Mouse (Mus musculus): Measurements from ENCODE around the gene Icam2. TPM values are rescaled to one million over a fixed set of nuclear protein-coding genes. Genes with fewer than 3 reads are reported as not detected.
"Not testable (repeated sequence)": the region's sequence is repeated elsewhere in the genome, so short reads cannot be mapped to it uniquely, and the experiment has no call there.

The Icam2 gene
- total RNA-seq, 2 experiments from 2014 or later = 4.5 to 5.9 TPM

DNA sequence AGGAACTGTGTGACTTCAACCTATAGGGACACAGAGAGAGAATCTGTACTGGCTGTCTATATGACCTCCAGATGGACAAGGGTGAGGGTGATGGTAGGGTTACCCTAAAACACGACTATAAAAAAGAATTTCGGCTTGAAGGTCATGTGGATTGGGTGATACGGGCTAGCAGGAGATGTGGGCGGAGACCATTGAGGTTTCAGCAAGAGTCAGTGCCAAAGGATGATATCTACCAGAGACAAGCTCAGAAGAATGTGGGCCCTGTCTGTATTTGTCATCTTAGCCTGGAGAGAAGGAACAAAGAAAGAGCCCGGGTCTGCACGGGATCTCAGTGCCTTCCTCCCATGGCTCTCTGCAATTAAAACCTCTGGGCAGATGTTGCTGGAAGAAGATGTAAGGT is 38.1 kb downstream of the Icam2 start:
- DNase-seq (ENCODE audit: low spot score in 2 of 2) = no peak

DNA sequence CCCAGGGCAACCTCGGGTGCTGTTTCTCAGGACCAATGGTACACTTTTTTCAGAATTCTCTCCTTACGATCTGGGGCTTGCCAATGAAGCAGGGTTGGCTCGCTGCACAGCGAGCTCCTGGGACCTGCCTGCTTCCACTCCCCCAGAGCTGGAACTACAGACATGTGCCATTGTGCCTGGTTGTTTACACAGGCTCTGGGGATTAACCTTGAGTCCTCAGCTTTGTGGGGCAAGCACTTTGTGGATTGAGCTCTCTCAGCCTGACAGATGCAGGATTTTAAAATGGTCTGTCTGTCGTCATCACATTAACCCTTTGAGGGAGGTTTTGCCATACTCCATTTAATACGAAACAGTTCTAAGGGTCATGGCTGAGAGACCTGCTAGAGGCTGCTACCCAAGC is 43.0 kb downstream of the Icam2 start:
- no peak for DNase-seq (ENCODE audit: low spot score in 2 of 2)

DNA sequence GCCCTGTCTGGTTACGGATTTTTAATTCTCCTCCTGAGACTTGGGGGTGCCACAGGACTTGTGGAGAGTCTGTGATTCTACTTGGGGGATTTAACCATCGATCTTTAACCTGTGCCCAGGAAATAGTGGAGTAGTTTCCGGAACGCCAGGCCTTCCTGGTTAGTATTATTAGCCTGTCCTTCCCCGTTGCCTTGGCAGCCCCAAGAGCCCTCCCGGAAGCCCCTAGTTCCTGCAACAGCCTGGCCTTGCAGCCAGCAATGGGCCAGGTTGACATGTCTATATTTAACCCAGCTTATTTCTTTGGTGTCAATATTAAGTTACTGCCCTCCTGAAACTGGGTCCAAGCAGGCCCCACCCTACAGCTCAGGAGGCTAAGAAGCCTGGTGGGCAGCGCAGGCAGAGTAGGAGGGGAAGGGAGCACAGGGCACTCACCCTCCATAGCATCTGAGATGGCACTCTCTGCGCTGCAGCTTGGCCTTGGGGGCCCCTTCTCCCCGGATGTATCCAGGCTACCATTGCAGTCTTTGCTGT is 46.8 kb downstream of the Icam2 start:
- DNase-seq (ENCODE audit: low spot score in 2 of 2) = no peak

DNA sequence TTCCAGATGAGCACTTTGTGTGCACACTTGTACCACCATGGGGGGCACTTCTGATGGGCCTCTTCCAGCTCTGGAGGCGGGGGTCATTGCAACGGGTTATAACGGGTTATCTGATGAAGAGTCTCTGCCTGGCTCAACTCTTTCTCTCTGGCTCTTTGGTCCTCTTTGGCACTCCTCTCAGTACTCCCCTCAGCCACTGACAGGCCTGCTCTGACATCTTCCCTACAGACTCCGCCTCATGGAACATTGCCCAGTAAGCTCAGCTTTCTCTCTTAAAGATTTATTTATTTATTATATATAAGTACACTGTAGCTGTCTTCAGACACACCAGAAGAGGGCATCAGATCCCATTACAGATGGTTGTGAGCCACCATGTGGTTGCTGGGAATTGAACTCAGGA is 48.6 kb downstream of the Icam2 start:
- not testable (repeated sequence) for DNase-seq (ENCODE audit: low spot score in 2 of 2)

DNA sequence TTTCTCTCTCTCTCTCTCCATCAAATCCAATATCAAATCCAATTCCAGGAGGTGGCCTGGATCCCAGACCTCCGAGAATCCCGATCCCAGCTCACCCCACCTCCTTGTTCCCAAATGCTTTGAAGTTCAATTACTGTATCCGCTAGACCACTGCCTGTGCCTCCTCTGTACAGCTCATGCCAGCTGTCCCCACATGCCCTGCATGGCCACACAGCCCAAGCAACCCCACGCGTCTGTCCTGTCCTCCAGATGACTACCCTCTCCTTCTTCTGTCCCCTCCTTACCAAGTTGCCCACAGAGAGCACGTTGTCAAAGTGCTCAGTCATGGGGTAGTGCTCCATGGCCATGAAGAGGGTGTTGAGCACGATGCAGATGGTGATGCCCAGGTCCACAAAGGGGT is 49.0 kb downstream of the Icam2 start:
- no peak for DNase-seq (ENCODE audit: low spot score in 2 of 2)

DNA sequence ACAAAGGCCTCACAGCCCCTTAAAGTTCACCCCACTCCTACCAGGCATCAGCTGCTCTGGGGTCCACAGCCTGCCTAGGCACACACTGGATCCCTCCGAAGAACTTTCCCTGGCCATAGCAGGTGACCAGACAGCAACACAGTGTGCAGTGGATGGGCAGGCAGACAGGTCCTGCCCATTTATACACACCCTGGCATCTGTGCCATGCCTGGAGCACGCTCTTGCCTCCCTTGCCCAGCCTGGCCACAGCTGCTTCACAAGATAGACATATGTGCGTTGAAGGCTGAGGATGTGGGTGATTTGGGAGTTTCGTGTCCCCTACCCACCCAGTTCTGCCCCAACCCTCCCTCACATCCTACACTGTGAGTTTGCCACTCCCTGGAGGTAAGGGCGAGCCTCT is 49.8 kb downstream of the Icam2 start:
- DNase-seq (ENCODE audit: low spot score in 2 of 2) = no peak

DNA sequence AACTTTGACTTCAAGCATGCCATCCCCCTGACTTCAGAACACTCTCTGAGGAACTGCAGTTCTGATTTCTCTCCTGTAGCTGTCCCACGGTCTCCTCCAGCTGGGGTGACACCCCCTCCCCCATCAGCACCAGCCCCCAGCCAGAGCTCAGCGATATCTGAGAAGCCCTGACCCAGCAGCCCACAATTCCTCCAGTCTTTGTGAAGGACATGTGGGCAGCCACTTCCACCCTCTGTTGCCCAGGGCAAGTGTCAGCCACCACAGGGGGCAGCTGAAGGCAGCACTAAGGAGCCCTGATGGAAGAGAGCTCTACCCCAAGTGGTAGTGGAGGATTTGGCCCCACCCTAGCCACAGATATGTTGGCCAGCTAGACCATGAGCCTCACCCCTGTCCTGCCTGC is 53.8 kb downstream of the Icam2 start:
- no peak for DNase-seq (ENCODE audit: low spot score in 2 of 2)

DNA sequence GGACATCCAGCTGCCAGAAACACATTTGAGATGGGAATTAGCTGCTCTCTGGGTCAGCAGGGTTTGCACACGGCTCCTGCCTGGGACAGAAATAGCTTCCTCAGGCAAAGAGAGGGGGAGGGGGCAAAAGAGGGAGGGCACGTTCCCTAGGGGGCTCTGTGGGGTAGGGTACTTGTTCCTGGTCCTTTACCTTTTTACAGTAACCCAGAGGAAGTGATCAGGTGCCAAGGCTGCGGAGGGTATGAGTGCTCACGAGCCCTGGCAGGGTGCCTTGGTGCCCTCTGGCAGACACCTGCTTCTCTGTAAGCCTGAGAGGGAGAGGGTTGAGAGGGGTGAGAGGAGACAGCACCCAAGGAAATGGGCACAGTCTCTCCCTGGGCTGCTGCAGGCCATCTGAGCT is 55.4 kb downstream of the Icam2 start:
- DNase-seq (ENCODE audit: low spot score in 2 of 2) = no peak

DNA sequence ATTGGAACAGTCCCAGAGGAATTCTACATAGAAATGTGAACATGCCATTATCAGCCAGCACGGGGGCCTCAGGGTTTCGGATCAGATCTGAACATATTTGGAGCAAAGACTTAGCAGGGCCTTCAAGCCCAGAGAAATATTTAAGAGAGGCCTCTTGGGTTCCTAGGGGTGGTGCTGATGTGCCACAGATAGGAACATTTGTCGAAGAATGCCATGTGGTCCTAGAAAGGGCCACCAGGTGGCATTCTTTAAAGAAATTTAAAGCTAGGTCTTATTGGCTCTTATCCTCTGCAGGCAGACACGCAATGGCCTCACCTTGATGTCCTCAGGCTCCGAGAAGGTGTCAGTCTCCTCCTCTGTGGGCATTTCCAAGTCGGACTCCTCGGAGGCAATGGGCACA is 58.2 kb downstream of the Icam2 start:
- peak; percentile 24 to 44 for DNase-seq (ENCODE audit: low spot score in 2 of 2)

DNA sequence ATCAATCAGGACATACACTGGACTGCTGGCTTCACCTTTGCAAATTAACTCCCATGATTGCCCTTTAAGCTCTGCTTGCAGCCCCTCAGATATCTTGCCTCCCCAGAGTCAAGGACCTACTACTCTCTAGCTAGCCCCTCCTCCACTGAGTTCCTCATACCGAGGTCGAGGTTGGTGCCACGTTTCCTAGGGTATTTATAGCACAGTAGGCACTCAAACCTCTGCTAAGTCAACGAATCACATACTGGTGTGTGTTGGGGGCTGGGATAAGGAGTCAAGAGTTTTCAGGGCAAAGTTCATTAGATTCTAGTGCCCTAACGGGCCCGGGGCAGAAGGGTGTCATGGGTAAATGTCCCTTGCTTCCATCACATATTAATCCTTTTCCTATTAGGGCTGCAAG is 58.7 kb downstream of the Icam2 start:
- DNase-seq (ENCODE audit: low spot score in 2 of 2) = no peak

DNA sequence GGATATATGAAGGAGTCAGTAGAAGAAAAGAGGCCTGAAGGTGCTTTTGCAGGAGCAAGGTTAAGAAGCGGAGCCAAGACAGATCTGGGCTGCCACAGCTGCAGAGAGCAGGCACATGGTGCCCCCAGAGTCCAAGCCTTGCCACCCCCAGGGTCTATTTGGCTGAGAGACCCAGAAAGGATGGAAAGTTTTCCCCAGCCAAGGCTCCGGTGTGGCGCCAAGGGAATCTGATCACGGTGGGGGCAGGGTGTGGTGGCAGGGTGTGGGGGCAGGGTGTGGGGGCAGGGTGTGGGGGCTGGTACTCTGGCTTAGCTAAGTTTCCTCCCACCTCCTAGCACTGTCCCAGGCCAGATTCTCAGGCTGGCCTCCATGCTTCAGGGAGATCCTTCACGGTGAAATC is 59.4 kb downstream of the Icam2 start:
- no peak for DNase-seq (ENCODE audit: low spot score in 2 of 2)

Other genes with a start within 250 kb of the Icam2 start
- gene Gm10840, start 227.2 kb downstream of the Icam2 start, total RNA-seq (2021) = not detected
- gene Limd2, start 227.2 kb downstream of the Icam2 start, total RNA-seq (2021) = 100 to 1,000 TPM; 139 to 142 TPM
- gene Strada, start 185.9 kb downstream of the Icam2 start, total RNA-seq (2021) = 10 to 100 TPM; 28.7 to 34.2 TPM
- gene Ccdc47, start 171.7 kb downstream of the Icam2 start, total RNA-seq (2021) = 10 to 100 TPM; 94.8 to 96.3 TPM
- gene Ddx42, start 171.1 kb downstream of the Icam2 start, total RNA-seq (2021) = 10 to 100 TPM; 67.4 to 67.8 TPM
- gene Ftsj3, start 132.0 kb downstream of the Icam2 start, total RNA-seq (2021) = 10 to 100 TPM; 31.0 to 36.6 TPM
- 100 to 1,000 TPM; 137 to 141 TPM for gene Psmc5, start 131.9 kb downstream of the Icam2 start, total RNA-seq (2021)
- 10 to 100 TPM; 23.8 to 24.0 TPM for gene Smarcd2, start 115.1 kb downstream of the Icam2 start, total RNA-seq (2021)
- gene Tcam1, start 111.4 kb downstream of the Icam2 start, total RNA-seq (2021) = under 1 TPM; 0.21 to 0.29 TPM
- not detected for gene Gh, start 86.2 kb downstream of the Icam2 start, total RNA-seq (2021)
- gene Cd79b, start 73.3 kb downstream of the Icam2 start, total RNA-seq (2021) = under 1 TPM; 0.43 to 0.67 TPM
- gene Scn4a, start 34.8 kb downstream of the Icam2 start, total RNA-seq (2021) = not detected
- gene Prr29, start 22.6 kb downstream of the Icam2 start, total RNA-seq (2021) = under 1 TPM in 1 of 2 experiments, not detected in 1; 0.74 TPM
- gene Ern1, start 99.8 kb upstream of the Icam2 start, total RNA-seq (2021) = 10 to 100 TPM in 1 of 2 experiments, 1 to 10 TPM in 1; 9.2 to 10.2 TPM
- 100 to 1,000 TPM; 105 to 120 TPM for gene Tex2, start 225.3 kb upstream of the Icam2 start, total RNA-seq (2021)